Mouse (Mus musculus) lung, postnatal 10 days (tissue): Measurements from ENCODE around the gene Gm5294.
A peak's percentile ranks its signal among the peaks of the same experiment; 100 is the strongest.

Source experiments
- DNase-seq: peaks from one replicate; pipeline ENCODE4 v3.0.0; 2021

Gene Gm5294

GRCm38 (mm10) chr5:138819780-138820179 lies at the start of gene Gm5294:
Gm5294 (plus strand) TSS chr5:138820080.
- no peak for DNase-seq

DNA sequence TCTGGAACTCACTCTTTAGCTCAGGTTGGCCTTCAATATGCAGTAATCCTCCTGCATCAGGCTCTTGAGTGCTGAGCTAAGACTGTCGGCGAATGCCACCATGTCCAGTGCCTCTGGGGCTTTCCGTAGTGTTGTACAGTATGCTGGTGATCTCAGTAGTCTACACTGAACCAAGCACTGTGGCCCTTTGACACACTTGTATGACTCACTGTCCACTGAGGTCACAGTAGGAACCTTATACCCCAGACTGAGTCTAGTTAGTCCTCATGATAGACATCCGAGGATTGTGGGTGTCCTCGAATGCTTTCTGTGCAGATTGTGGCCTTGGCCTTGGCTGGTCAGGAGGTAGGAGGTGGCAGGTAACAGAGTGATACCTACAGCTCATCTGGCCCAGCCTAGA lies 44.8 kb upstream of the Gm5294 start:
- no peak for DNase-seq

- DNase-seq, result peak; percentile 31
Measured at GRCm38 (mm10) chr5:138776346-138776745, 43.5 kb upstream of the Gm5294 start.

GRCm38 (mm10) chr5:138778731-138779463 lies 41.0 kb upstream of the Gm5294 start:
- DNase-seq, result no peak

DNA sequence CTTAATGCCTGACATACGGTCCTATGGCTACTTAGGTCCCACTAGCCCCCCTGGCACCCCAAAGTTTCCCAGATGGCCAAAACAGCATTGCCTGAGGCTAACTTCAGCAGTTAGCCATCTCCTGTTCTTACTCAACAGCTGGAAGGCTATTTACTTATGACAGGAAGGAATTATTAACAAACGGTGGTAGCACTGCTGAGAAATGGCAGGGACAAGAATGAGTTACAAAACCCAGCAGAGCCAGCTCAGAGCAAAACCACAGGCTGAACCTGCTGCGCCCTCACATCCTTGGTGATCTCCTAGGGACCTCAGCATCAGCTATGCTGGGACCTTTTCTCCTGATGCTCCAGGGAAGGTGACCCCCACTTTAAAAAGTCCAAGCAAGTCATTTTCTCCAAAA lies 40.2 kb upstream of the Gm5294 start:
- no peak for DNase-seq

GRCm38 (mm10) chr5:138782697-138783096 lies 37.2 kb upstream of the Gm5294 start:
- no peak for DNase-seq

- DNase-seq, result no peak
Measured at GRCm38 (mm10) chr5:138783181-138783580, 36.7 kb upstream of the Gm5294 start.

DNA sequence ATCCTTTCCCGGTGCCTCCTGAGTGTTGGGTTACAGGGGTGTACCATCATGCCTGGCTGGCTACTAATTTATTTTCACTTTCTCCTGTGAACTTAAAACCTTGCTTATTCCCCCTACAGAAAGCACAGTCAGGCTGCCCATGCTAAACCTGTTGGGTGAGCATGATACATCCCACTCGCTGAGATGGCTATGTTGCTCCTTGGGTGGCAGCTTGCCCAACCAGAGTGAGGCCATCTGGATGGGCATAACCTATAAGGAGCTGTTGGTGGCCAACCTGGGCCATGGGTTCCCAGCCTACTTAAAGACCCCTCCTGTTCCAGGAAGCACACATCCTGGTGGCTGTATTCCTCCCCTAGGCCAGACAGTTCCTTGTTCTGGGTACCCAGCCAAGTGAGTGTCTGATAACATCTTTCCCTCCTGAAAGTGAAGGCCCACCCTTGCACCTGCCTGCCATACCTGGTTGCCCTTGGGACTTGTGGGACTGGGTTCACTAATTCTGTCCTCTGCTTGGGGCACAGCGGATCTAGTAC lies 33.8 kb upstream of the Gm5294 start:
- no peak for DNase-seq

- no peak for DNase-seq
Measured at GRCm38 (mm10) chr5:138787648-138788047, 32.2 kb upstream of the Gm5294 start.

- DNase-seq, result no peak
Measured at GRCm38 (mm10) chr5:138788481-138789211, 31.2 kb upstream of the Gm5294 start.

- no peak for DNase-seq
Measured at GRCm38 (mm10) chr5:138790954-138791480, 28.9 kb upstream of the Gm5294 start.

- DNase-seq, result no peak
Measured at GRCm38 (mm10) chr5:138801588-138802116, 18.2 kb upstream of the Gm5294 start.

- no peak for DNase-seq
Measured at GRCm38 (mm10) chr5:138804286-138804685, 15.6 kb upstream of the Gm5294 start.

- no peak for DNase-seq
Measured at GRCm38 (mm10) chr5:138809767-138810166, 10.1 kb upstream of the Gm5294 start.

- DNase-seq, result no peak
Measured at GRCm38 (mm10) chr5:138820717-138821332, 945 bp downstream of the Gm5294 start.

DNA sequence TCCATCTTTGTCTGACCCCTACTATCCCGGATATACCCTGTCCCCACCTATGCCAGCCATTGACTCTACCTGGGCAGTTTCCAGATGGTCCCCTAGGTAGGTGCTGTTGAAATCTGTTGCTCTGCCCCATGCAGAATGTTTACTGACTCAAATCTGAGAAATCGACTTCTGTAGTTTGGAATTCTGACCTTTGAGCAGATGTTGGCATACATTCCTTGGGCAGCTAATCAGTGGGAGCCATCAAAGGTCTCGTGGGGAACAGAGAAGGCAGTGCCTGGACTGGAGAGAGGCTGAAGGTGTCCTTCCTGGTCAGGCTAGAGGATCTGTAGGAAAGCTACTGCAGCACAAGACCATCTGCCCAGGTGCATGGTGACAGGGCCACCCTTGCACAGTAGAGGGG lies 5.2 kb downstream of the Gm5294 start:
- no peak for DNase-seq

DNA sequence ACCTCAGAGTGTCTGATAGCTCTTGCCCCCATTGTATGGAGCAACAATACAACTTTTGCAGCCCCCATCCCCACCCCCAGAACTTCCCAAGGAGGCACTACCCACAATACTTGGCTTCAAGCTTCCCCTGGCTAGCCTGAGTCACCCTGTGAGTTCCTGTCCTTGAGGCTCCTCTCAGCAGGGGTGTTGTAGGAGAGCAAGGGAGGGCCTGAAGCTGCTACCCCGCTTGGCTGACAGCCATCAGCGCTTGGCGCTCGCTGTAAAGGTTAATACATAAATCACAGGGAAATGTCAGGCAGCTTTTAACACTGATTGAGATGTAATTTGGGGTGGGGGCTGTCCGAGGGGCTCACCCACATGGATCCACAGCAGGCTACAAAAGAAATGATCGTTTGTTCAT lies 13.5 kb downstream of the Gm5294 start:
- DNase-seq, result no peak

DNA sequence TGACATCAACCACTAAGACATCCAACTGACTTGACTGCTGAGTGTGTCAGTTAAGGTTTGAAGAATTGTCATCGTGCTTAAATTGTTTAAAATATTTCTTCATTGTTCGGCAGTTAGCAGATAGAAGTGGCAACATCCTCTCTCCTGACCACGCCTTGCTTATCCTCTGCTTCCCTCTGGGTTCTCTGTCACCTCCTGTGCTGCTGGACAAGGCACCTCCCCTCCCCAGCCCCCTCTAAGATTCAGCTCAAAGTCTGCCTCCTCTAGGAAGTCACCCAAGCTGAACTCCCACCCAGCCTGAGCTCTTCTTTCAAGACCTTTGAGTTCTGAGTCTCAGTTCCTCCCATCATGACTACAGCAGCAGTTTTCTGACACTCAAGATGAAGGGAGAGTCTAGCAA lies 15.0 kb downstream of the Gm5294 start:
- DNase-seq, result no peak

- no peak for DNase-seq
Measured at GRCm38 (mm10) chr5:138840981-138841380, 21.1 kb downstream of the Gm5294 start.

DNA sequence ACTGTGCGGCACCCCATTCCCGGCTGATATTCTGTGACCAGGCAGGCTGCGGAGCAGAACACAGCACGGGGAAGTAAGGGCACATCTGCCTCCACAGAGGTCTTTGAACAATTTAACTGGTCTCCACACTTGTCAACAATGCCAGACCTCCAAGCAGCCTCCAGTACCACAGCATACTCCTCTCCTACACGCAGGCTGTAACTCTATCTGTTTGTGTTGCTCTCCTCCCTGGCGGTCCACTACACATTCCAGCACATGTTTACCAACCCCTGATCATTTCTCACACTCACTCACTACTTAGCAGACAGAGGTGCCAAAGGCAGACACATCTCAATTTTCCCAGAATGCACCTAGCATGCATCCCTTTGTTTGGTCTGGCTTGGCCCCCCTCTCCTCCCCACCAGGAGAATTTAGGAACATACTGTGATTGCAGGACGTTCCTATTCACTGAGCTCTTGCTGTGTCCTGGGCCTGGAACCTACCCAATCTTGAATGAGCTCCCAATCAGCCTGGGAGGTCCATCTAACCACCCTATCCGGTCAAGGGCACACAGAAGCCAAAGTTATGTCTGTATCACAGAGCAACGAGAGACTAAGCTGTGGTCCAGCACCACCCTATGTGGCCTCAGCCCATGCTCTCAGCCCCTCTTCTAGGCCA lies 23.4 kb downstream of the Gm5294 start:
- DNase-seq, result no peak

DNA sequence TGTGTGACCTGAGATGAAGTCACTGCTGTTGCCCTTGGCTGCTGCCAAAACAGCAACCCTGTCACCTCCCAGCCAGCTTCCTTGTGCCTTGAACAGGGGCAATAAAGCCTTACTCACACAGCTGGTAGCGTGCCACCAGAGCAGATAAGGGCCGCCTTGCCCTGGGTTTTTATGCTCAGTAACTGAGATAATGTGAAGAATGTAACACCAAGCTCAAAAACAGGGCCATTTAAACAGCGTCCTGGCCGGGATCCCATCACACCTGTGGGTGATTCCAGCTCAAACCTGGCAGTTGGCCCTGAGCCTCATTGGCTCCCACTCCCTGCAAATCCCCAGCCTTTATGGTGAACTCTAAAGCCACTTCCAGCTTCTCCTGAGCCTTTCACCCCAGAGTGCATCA lies 26.6 kb downstream of the Gm5294 start:
- DNase-seq, result peak; percentile 17

DNA sequence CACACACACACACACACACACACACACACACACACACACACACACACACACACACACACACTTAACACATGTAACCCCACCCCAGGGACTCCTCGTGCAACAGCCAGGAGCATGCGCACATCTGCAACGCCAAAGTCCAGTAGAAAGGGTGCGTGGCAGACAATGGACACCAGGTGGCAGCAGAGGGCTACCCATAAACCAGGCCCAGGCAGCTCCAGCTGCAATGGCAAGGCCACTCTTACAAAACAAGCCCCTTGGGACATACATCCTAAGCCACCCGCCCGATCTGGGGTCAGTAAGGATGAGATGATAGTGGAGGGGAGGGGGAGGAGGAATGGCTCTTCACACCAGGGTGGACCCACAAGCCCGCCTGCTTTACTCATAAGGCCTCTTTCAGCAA lies 28.2 kb downstream of the Gm5294 start:
- peak; percentile 92 for DNase-seq
